Mouse (Mus musculus) forebrain, embryonic 12.5 days (tissue): ENCODE measurements at regions not wholly inside any gene's neighbourhood (a gene's known extent, or its start where the extent isn't known, plus 50 kb on each side); places are given as distances from the start of the nearest gene placed in this dataset.

ENCODE experiments used
- ATAC-seq: fragments of 200-750 bp; cut with Nextera tagmentation; 2 replicates; pipeline ENCODE4 v1.8.0; 2017; ENCODE audit warnings: moderate TSS enrichment; ENCODE audit not compliant: low FRiP score
- H3K27ac ChIP-seq: fragments of 300-500 bp; sonication (generic); 2 replicates; pipeline ENCODE4 v1.5.1; 2016; ENCODE audit warnings: mild to moderate bottlenecking
- H3K27me3 ChIP-seq: fragments of 300-500 bp; sonication (generic); 2 replicates; pipeline ENCODE4 v1.6.1; 2016; ENCODE audit warnings: mild to moderate bottlenecking
- H3K36me3 ChIP-seq: fragments of 300-500 bp; sonication (generic); replicated peaks from 2 replicates; pipeline ENCODE4 v1.6.1; 2016; ENCODE audit warnings: mild to moderate bottlenecking
- H3K4me1 ChIP-seq: fragments of 300-500 bp; sonication (generic); 2 replicates; pipeline ENCODE4 v1.6.1; 2016
- H3K4me2 ChIP-seq: fragments of 300-500 bp; sonication (generic); 2 replicates; pipeline ENCODE4 v1.6.1; 2016; ENCODE audit warnings: mild to moderate bottlenecking, moderate library complexity
- H3K4me3 ChIP-seq: fragments of 300-500 bp; sonication (generic); replicated peaks from 2 replicates; pipeline ENCODE4 v1.5.1; 2016; ENCODE audit warnings: mild to moderate bottlenecking
- H3K9ac ChIP-seq: fragments of 300-500 bp; sonication (generic); 2 replicates; pipeline ENCODE4 v1.6.1; 2016; ENCODE audit warnings: mild to moderate bottlenecking
- H3K9me3 ChIP-seq: fragments of 300-500 bp; sonication (generic); 2 replicates; pipeline ENCODE4 v1.6.1; 2016
- WGBS: fragments of 180-500 bp; shearing (Covaris S2); methylation state at CpG from one replicate; pipeline ENCODE4 v1.1.7; 2016; 5-methylcytosine and 5-hydroxymethylcytosine counted together

DNA sequence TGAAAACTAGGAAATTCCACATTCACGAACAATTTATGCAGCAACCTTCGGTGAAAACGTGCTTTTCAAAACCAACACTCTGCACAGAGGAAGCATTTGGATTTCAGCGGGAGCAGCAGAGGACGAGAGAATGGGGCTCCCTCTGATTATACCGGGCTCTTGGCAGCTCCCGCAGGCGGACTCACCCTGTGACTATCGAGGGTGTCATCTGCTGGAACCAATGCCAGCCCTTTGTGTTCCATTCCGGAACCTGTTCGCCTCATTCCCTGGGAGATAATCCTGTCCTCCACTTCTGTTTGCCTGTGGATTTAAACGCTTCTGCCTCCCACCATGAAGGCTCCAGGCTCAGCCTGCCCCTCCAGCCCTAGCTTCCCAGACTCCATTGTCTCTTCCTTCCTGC, 77.1 kb downstream of the Utp18 start:
- WGBS = 72% methylated on average over 12 of the region's 12 CpGs
- ATAC-seq = no peak
- H3K4me3 ChIP-seq = no peak overlapping the region
- no peaks in the 10 kb centered on the region for H3K27me3 ChIP-seq
- no peak overlapping the region for H3K27ac ChIP-seq
- H3K9ac ChIP-seq = no peak overlapping the region
- H3K36me3 ChIP-seq = no peaks in the 10 kb centered on the region
- H3K9me3 ChIP-seq = no peaks in the 10 kb centered on the region
- no peaks in the 10 kb centered on the region for H3K4me1 ChIP-seq
- H3K4me2 ChIP-seq = no peak overlapping the region

DNA sequence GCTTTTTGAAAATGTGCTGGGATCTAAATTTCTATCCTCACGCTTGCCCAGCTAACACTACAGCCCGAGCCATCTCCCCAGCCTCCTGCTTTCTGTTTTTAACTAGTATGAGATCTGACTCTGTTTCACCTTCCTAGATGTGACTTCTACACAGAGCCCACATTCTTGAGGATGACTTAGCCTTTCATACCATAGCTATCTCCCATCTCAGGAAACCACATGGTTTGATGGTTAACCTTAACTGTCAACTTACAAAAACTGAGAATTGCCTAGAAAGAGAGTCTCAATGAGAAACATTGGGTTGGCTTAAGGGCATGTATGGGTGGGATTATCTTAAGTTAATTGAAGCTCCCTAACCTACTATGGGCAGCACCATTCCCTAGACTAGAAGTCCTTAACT, 78.4 kb downstream of the Utp18 start:
- no peaks in the 10 kb centered on the region for H3K27me3 ChIP-seq
- ATAC-seq = no peak
- H3K36me3 ChIP-seq = no peaks in the 10 kb centered on the region
- no peak overlapping the region for H3K27ac ChIP-seq
- H3K9ac ChIP-seq = no peak overlapping the region
- 90% methylated on average over 2 of the region's 2 CpGs for WGBS
- H3K4me1 ChIP-seq = no peaks in the 10 kb centered on the region
- no peak overlapping the region for H3K4me2 ChIP-seq
- H3K4me3 ChIP-seq = no peak overlapping the region
- H3K9me3 ChIP-seq = no peaks in the 10 kb centered on the region

DNA sequence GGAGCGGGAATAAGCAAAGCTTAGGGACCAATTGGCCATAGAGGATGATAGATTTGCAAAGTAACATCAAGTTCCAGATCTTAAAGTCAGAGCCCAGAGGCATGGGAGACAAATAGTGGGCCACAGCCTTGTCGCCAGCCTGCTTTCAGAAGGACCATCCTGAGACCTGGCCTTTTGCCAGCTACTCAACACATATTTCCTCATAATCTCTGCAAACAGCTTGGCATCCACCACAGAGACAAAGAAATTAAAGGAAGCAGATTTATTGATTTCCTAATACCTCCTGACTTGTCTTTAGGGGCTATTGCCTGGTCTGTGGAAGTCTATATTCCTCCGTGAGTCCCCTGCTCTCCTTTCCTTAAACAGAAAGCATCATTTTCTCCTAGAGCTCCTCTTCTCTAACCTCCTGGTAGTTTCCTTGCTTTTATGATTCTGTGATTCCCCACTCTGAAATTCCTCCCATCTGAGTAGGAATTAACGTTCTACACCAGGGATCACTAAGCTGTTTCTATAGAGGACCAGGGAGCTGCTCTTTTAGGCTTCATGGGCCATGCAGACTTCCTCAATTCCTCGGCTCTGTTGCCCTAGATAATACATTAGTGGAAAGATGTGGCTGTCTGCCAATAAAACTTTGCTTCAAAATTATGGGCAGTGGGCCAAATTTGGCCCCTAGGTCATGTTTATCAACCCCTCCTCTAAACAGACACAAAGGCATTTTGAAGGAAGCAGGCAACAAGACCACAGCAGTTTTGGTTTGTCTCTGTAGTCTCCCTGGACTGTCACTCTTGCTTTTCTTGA, 114.2 kb downstream of the Utp18 start:
- H3K4me2 ChIP-seq = no peak overlapping the region
- H3K27ac ChIP-seq = no peak overlapping the region
- no peaks in the 10 kb centered on the region for H3K9me3 ChIP-seq
- H3K27me3 ChIP-seq = no peaks in the 10 kb centered on the region
- H3K36me3 ChIP-seq = no peaks in the 10 kb centered on the region
- no peaks in the 10 kb centered on the region for H3K4me1 ChIP-seq
- 79% methylated on average over 5 of the region's 5 CpGs for WGBS
- no peak overlapping the region for H3K9ac ChIP-seq
- no peak for ATAC-seq
- H3K4me3 ChIP-seq = no peak overlapping the region

DNA sequence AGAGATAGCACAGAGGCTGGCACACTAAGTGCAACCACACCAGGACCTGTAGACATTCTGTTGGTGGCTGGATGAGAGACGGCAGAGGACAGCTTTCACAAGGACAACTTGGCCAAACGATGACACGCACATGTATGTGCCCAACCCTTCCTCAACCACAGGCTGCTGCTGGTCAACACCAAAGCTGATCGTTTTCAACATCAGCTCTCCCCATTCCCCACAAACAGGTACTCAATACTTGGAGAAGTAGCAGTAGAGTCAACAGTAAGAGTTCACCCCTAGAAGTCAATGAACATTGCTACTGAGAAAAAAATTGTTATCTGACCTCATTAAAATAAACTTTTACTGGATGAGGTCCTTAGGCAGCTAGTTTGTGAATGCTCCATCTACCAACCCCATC, 119.6 kb downstream of the Utp18 start:
- H3K27ac ChIP-seq = no peak overlapping the region
- WGBS = 89% methylated on average over 4 of the region's 4 CpGs

DNA sequence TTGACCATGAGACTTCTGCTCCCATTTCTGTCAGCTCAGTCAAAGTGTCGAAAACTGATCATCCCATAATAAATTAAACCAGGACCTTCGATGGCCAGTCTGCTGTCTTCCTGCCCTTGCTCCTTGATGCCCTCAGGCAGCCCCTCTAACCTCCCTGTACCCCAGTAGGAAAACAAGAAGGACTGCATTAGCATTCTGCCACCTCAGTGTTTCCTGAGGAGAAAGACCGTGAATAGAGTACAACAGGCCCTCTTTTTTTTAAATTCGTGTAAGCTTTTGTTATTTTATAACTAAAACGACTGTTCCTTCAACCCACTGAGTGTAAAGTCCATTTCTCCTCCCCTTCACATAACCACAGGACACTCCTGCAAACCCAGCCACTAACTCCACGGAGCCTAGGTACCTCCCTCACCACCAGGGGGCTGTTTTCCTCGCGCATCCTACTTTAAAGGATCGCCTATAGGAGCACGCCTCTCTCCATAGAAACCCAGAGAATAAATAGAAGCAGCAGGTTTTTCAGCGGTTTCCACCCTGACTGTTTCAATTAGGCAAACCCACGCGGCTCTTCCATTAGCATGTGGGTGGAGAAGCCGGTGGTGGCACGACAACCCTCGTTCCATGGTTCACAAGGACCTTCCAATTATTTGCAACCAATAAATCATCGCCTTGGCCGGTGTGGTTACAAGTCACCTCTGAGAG, 122.6 kb downstream of the Utp18 start:
- peak; percentile 75; the same call in 1 of the 2 replicates for ATAC-seq
- no peak overlapping the region for H3K27ac ChIP-seq
- WGBS = 24% methylated on average over 18 of the region's 18 CpGs
- H3K4me3 ChIP-seq = no peak overlapping the region
- no peaks in the 10 kb centered on the region for H3K9me3 ChIP-seq
- peaks cover 8% of the 10 kb centered on the region; the same call in 1 of the 2 replicates for H3K4me1 ChIP-seq
- H3K9ac ChIP-seq = no peak overlapping the region
- peak overlapping the region; percentile 45 for H3K4me2 ChIP-seq
- H3K36me3 ChIP-seq = no peaks in the 10 kb centered on the region
- no peaks in the 10 kb centered on the region for H3K27me3 ChIP-seq

More for the DNA sequence above, 119.6 kb downstream of the Utp18 start:
- Histone ChIP-seq H3K27me3 (no peaks in the 10 kb centered on the region), H3K4me3 (no peak overlapping the region), H3K36me3 (no peaks in the 10 kb centered on the region), H3K4me1 (peaks cover 8% of the 10 kb centered on the region; the same call in 1 of the 2 replicates), H3K9me3 (no peaks in the 10 kb centered on the region), H3K4me2 (no peak overlapping the region), H3K9ac (no peak overlapping the region)
- no peak for ATAC-seq

DNA sequence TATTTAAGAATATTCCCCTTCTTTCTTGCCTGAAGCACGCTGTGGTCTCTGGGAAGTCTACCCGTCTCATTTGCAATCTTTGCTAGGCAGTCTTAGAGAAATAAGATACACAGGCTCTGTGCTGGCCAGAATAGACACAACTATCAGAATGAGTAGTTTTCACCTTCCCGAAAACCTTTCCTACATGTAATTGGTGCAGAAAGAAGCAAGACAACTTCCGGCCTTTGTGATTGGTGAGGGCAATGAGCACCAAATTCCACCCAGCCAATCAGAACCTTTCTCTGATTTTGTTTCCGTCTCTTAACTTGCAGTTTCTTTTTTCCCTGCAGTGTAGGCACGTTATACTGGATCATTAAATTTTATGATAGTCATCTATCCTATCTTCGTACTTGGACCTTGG, 127.7 kb downstream of the Utp18 start:
- Histone ChIP-seq H3K9me3 (no peaks in the 10 kb centered on the region), H3K27ac (no peak overlapping the region), H3K27me3 (no peaks in the 10 kb centered on the region), H3K4me3 (no peak overlapping the region), H3K4me1 (no peaks in the 10 kb centered on the region), H3K9ac (no peak overlapping the region), H3K4me2 (no peak overlapping the region), H3K36me3 (no peaks in the 10 kb centered on the region)
- WGBS = 90% methylated on average over 7 of the region's 7 CpGs
- ATAC-seq = no peak

DNA sequence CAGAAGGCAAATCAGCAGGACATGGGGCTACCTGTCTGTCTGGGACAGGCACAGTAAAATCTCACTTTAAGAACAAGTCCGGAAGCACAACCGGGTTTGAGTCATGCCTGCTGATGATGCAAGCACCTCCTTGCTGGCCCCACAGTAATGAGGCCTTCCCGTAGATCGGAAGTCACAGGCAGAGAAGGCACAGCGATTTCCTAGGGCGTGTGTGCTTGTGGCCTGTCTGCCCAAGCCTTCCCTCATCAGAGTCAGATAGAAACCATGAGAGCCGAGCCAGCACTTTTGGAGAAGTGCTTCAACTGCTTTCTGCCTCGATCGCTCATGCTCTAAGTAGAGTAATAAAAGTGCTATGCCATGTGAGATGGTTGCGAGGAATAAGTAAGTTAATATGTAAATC, 148.9 kb downstream of the Utp18 start:
- Histone ChIP-seq H3K27ac (no peak overlapping the region), H3K9me3 (no peaks in the 10 kb centered on the region), H3K4me2 (no peak overlapping the region), H3K4me3 (no peak overlapping the region), H3K4me1 (peaks cover 2% of the 10 kb centered on the region; the same call in 1 of the 2 replicates), H3K27me3 (no peaks in the 10 kb centered on the region), H3K9ac (no peak overlapping the region), H3K36me3 (no peaks in the 10 kb centered on the region)
- ATAC-seq = no peak
- 92% methylated on average over 10 of the region's 10 CpGs for WGBS

DNA sequence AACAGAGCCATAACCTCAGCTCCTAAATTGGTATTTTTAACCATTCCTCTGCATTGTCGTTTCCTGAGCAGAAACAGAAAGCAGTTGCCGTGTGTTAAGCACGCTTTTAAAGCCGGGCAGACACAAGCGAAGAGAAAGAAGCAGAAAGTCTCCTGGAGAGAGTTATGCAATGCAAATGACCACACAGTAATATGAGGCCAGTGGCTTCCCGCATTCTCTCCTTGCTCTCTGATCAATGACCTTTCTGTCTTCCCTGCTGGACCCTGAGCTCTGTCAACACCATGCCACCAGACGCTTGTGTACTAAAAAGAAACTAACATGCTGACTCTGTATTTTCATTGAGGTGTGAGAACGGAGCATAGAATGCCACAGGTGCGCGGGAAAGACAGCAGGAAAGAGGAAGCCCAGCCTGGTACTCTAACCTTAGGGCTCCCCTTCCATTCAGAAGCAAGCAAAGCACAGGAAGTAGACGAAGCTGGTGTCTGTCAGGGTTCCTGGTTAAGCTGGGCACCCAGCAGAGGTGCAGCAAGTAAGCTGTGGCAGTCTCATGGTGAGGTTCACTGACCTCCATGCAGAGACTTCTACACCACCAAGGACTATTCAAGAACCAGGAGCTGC, 151.9 kb downstream of the Utp18 start:
- no peak overlapping the region for H3K9ac ChIP-seq
- 74% methylated on average over 11 of the region's 11 CpGs for WGBS
- no peak overlapping the region for H3K27ac ChIP-seq
- H3K4me3 ChIP-seq = no peak overlapping the region
- H3K36me3 ChIP-seq = no peaks in the 10 kb centered on the region
- H3K4me1 ChIP-seq = peaks cover 2% of the 10 kb centered on the region; the same call in 1 of the 2 replicates
- H3K27me3 ChIP-seq = no peaks in the 10 kb centered on the region
- ATAC-seq = no peak
- no peak overlapping the region for H3K4me2 ChIP-seq
- no peaks in the 10 kb centered on the region for H3K9me3 ChIP-seq

DNA sequence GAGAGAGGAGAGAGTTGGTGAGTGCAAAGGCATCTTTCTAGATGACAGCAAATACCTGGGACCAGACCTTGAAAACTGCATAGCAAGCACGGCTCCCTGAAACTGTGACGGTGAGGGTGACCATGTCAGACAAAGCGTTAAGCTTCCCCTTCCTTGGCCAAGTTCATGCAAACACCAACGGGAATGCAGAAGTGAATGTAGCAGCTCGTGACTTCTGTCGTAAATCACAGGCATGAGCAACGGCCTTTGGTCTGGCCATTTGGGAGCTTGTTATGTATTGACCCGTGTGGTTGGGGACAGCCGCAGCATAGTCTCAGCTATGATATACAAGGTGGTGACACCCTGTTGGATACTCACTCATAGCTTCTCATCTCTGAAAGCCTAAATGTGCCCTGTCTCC, 156.4 kb downstream of the Utp18 start:
- no peaks in the 10 kb centered on the region for H3K9me3 ChIP-seq
- no peaks in the 10 kb centered on the region for H3K27me3 ChIP-seq
- no peak overlapping the region for H3K9ac ChIP-seq
- 95% methylated on average over 9 of the region's 9 CpGs for WGBS
- H3K4me1 ChIP-seq = peaks cover 2% of the 10 kb centered on the region; the same call in 1 of the 2 replicates
- no peak overlapping the region for H3K4me3 ChIP-seq
- H3K36me3 ChIP-seq = no peaks in the 10 kb centered on the region
- no peak overlapping the region for H3K4me2 ChIP-seq
- H3K27ac ChIP-seq = no peak overlapping the region
- no peak for ATAC-seq

DNA sequence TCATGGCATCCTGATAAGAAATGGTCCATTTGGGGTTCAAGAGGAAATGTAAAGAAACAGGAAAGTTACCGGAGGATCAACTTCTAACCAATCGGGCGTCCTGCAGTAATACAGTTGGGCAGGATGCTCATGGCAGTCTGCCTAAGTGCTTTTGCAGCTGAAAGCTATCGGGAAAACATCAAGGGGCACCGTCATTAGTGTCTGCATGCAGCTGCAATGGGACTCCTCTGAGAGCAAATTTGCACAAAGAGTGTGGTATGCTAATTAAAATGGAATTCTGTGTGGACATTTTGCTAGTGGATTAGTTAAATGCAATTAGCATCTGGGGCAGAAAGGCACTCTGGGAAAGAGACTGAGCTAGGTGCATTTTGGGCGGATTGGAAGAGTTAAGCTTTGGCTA, 160.3 kb downstream of the Utp18 start:
- 52% methylated on average over 6 of the region's 6 CpGs for WGBS
- H3K36me3 ChIP-seq = no peaks in the 10 kb centered on the region
- H3K27me3 ChIP-seq = no peaks in the 10 kb centered on the region
- peak; percentile 63; the same call in 1 of the 2 replicates for ATAC-seq
- H3K9ac ChIP-seq = no peak overlapping the region
- H3K9me3 ChIP-seq = no peaks in the 10 kb centered on the region
- H3K4me1 ChIP-seq = no peaks in the 10 kb centered on the region
- no peak overlapping the region for H3K27ac ChIP-seq
- no peak overlapping the region for H3K4me2 ChIP-seq
- no peak overlapping the region for H3K4me3 ChIP-seq

DNA sequence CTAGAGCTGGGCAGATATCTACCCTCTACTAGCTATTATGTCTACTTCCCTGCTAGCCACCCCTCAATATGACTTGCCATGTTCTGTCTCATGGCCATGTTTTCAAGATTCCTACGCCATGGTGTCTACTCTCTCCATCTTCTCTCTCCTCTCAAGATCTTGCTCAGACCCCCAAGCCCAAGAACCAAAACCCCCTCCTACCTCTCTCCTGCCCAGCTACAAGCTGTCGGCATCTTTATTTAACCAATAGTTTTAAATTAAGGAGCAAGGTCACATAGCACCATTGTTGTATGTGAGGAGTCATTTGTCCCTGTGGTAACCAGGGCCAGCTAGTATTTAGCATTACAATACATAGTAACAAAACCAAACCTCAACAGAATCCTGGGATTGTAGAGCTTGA, 166.4 kb downstream of the Utp18 start:
- ATAC-seq = no peak
- 64% methylated on average over 2 of the region's 2 CpGs for WGBS
- Histone ChIP-seq H3K36me3 (no peaks in the 10 kb centered on the region), H3K9ac (no peak overlapping the region), H3K4me1 (no peaks in the 10 kb centered on the region), H3K27me3 (no peaks in the 10 kb centered on the region), H3K4me3 (no peak overlapping the region), H3K9me3 (no peaks in the 10 kb centered on the region), H3K27ac (no peak overlapping the region), H3K4me2 (no peak overlapping the region)

DNA sequence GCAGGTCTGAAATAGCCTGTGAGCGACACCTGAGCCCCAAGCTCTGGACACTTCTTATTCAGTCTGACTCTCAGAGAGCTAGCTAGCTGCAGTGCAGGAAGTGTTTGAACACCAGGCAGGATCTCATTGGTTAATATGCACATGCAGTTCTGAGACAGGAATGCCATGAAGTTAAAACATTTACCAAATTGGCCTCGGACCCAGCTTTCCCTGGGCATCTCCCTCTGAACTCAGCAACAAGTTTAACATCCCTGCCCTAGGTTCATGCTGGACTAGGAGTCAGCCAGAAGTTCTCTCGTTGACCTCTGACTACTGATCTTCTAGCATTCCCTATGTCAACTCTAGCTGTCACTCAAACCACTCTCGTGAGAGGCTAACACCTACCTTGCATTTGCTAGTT, 175.9 kb downstream of the Utp18 start:
- WGBS = 87% methylated on average over 4 of the region's 4 CpGs
- no peak overlapping the region for H3K4me2 ChIP-seq
- no peak overlapping the region for H3K9ac ChIP-seq
- no peak overlapping the region for H3K4me3 ChIP-seq
- H3K9me3 ChIP-seq = no peaks in the 10 kb centered on the region
- ATAC-seq = no peak
- H3K27ac ChIP-seq = no peak overlapping the region
- H3K4me1 ChIP-seq = no peaks in the 10 kb centered on the region
- no peaks in the 10 kb centered on the region for H3K36me3 ChIP-seq
- no peaks in the 10 kb centered on the region for H3K27me3 ChIP-seq
